Comparison of ENCODE assay signal across 21 mouse cellular contexts in the genomic region with DNA sequence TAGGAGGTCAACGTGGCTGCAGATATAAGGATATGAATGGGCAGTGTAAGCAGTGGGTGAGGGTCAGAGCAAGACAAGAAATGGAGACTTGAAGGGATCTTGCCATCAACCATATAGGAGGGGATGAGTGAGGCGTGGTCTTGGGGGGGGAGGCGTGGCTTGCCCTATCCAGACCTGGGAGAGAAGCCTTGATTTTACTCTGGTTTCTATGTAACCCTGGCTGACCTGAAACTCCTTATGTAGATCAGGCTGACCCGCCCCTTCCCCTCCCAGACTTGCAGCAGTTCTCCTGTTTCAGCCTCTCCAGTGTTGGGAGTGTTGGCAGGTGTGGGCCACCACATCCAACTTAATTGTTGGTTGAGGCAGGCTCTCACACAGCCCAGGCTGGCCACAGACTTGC. TPM values are rescaled to one million over a fixed set of nuclear protein-coding genes. Genes with fewer than 3 reads are reported as not detected.
"Had no signal": no experiment of that assay in that cellular context is flagged by ENCODE, and none has a peak within 500 bp of the region (broad histone marks: within the 10 kb centered on the region; RNA-seq: fewer than 3 reads in every experiment).

No protein-coding gene starts in this region.

- H3K9ac ChIP-seq: liver, embryonic 13.5 days; stomach, embryonic 15.5 days had no signal

- H3K27ac ChIP-seq: kidney, postnatal 0 days; liver, embryonic 13.5 days; stomach, embryonic 15.5 days had no signal

- DNase-seq: kidney, postnatal 36 days; layer of hippocampus, postnatal 36 days; left cerebral cortex, postnatal 4 days; liver, embryonic 13.5 days; lung, adult 2 months; lung, postnatal 14 days; lung, postnatal 4 days; midbrain, embryonic 14.5 days; retina, postnatal 1 day; right cerebral cortex, postnatal 25 days; spleen, adult 18-20 months; thymus, adult 18-20 months; thymus, postnatal 36 days had no signal

RNA-seq across cellular contexts. Expression of gene Gng8, which starts 7.3 kb away (rescaled TPM):
- total RNA-seq: liver, adult 2 months; megakaryocyte progenitor cell, adult 5-6 weeks; megakaryocyte-erythroid progenitor cell, adult 5-6 weeks; neutrophil, adult 5-6 weeks had no signal

RNA-seq across cellular contexts. Expression of gene Ptgir, which starts 22.0 kb away (rescaled TPM):
- total RNA-seq: layer of hippocampus, adult 8-10 months; layer of hippocampus, postnatal 10 days; layer of hippocampus, postnatal 36 days; left cerebral cortex, postnatal 4 days; megakaryocyte-erythroid progenitor cell, adult 5-6 weeks had no signal
